Mouse (Mus musculus) granulocyte monocyte progenitor cell, adult 5-6 weeks (primary cell): Measurements from ENCODE around the gene Vps39. TPM values are rescaled to one million over a fixed set of nuclear protein-coding genes. Genes with fewer than 3 reads are reported as not detected.

Experiments used
- ATAC-seq: replicated peaks from 2 replicates; pipeline ENCODE4 v1.8.0; 2016; ENCODE audit warnings: mild to moderate bottlenecking, moderate TSS enrichment, inconsistent platforms; ENCODE audit not compliant: poor library complexity, severe bottlenecking
- total RNA-seq, 2 experiments: library from RNA; stranded (forward) in 1 of 2; stranded (reverse) in 1 of 2; fragments of 200-712, 200-1000 nt in 1 of 2; fragments of >200 nt in 1 of 2; fragmentation: Nextera tagmentation in 1 of 2; gene quantifications; 2 replicates each; pipeline ENCODE4 v1.2.3; 2014 to 2017

The Vps39 gene
- total RNA-seq, 2 experiments from 2014 or later: 30.1 to 39.2 TPM

DNA sequence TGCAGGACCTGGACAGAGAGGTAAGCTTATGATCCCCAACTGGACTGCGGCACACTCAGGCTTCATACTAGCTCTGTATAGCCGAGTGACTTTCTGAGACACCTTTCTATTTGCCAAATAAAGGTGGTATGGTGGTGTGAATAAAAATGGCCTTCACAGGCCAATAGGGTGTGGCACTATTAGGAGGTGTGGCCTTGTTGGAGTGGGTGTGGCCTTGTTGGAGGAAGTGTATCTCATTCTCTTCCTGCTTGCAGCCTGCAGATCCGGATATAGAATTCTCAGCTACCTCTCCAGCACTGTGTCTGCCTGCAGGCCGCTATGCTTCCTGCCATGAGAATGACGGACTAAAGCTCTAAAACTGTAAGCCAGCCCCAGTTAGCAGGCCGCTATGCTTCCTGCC, 51.9 kb downstream of the Vps39 start:
- ATAC-seq: no peak

GRCm38 (mm10) chr2:120299866-120300265, 53.1 kb downstream of the Vps39 start:
- ATAC-seq: no peak

DNA sequence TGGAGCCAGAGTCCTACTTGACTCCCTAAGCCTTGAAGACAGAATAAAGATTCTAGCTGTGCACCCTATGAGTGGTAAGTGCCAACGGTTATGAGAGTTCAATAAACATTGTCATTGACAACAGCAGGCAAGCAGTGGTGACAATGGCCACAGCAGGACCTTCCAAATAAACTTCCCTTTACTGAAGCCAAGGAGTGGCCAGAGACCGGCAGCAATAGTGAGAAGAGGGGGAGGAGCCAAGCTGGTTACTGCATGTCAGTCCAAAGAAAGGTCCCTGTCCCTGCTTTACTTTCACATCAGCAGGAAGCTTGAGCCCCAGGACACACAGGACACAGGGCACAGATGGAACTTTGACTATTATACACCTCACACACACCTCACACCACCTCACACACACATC, 56.8 kb downstream of the Vps39 start:
- ATAC-seq: peak; percentile 53

DNA sequence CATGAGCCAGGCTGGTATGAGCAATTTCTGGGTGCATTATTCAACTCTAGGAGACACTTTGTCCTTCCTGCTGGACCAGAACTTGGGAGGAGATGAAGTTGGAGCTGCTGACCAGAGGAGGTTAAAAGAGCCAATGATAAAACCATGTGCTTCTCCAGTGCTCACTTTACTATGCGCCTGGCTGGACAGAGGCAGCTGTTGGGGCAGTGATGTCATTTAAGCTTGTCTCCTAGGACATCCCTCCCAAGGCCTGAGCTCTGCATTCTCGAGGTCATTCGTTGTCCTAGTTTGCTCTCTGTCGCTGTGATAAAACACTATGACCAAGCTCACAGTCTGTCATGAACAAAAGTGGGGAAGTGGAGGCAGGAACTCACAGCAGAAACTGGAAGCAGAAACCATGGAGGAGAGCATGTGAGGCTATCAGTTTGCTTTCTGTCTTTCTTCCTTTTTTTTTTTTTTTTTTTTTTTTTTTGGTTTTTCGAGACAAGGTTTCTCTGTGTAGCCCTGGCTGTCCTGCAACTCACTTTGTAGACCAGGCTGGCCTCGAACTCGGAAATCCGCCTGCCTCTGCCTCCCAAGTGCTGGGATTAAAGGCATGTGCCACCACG, 61.4 kb downstream of the Vps39 start:
- no peak for ATAC-seq

- no peak for ATAC-seq
These were observed 63.9 kb downstream of the Vps39 start, which contains the start of gene Pla2g4d for GRCm38 (mm10) chr2:120288995-120289394. TSS of gene Pla2g4d (minus strand) at chr2:120289197.

DNA sequence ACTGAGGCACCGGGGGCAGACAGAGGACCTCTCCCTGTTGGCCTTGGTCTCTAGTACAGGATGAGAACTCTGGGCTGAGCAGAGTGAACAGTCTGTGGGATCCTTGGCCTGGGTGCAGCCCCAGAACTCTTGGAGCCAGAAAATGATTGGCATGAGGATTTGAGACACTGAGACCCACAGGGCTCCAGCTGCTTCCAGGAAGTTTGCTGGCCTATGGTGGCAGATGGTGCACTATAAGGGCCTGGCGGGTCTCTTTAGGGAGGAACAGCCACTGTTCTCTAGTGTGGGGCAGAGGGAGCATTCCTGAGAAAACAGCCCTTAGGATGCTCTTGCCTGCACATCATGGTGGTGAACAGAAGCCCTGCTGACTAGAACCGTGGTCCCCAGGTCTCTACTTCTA, 64.5 kb downstream of the Vps39 start:
- no peak for ATAC-seq

DNA sequence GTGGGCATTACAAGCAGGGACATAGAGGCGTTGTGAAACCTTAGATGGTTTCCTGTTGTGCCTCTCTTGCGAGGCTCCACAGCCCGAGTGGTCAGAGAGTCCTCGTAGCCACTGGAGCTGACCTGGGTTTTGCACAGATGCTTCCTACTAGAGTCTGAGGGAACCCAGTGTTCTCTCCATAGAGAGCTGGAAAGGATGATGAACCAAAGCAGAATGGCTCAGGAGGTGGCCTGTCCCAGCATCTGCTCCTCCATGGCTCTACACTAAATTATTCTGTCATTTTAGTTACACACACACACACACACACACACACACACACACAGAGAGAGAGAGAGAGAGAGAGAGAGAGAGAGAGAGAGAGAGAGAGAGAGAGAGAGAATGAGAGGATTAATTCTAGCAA, 67.3 kb downstream of the Vps39 start:
- 0 out of 2 replicates have a peak, but pooled peaks have one; percentile 9 for ATAC-seq

DNA sequence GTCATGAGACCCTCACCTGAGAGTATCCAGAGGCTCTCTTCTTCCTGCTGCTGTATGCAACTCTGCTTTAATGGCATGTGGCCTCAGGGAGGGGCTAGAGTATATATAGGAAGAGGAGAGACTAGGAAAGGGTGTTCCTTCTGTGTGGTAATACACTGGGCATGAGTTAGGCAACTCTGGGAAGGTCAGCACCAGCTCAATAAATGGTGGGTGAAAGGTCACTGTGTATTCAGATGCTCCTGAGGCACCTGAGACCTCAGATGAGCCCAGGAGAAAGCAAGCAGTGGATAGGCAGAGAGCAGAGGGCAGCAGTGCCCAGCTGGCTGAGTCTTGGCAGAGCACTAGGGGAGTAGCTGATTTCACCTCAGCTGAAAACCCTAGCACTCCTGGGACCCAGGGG, 68.2 kb downstream of the Vps39 start:
- no peak for ATAC-seq

- ATAC-seq: no peak
These were observed 68.8 kb downstream of the Vps39 start for GRCm38 (mm10) chr2:120284094-120284493.

GRCm38 (mm10) chr2:120283550-120283949, 69.4 kb downstream of the Vps39 start:
- ATAC-seq: no peak

GRCm38 (mm10) chr2:120281221-120281620, 71.7 kb downstream of the Vps39 start:
- no peak for ATAC-seq

DNA sequence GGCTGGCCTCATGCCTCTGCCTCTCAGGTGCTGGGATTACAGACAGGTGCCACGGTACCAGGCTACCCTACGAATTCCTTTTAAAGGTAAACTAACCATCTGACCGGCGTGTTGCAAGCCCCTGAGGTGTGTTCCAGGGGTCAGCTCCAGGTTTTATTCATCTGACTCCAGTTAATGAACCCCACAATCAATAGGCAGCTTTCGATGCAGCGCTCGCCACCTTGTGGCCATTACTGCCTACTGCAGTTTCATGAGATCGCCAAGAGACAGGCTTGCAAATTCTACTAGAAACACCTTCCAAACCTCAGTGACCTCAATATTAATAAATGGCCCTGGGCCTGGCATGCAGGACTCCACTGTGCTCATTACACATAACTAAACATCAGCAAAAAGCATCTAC, 73.0 kb downstream of the Vps39 start:
- peak; percentile 61; the same call in 1 of the 2 replicates for ATAC-seq

GRCm38 (mm10) chr2:120276951-120277350, 76.0 kb downstream of the Vps39 start:
- no peak for ATAC-seq

DNA sequence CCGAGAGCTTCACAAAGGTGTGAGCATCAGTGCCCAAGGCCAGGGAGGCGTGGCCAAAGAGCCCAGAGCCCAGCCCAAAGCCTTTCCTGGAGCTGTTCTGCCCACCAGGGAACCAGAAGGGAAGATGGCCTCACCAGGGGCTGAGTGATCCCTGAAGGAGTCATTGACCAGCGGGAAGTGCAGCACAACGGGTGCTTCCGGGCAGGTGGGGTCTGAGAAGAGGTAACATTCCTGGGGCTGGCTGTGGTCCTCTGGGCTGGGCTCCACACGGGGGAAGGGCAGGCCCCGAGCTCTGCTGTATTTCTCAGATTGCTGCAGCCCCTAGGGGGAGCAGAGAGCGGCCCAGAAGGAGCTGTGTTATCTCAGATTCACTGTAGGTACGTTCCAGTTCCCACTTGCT, 84.3 kb downstream of the Vps39 start:
- ATAC-seq: no peak

Other genes starting within 250 kb of the Vps39 start
- gene Ehd4, start 198.5 kb downstream of the Vps39 start, total RNA-seq (2014; fragmentation: Nextera tagmentation): 27.0 and 33.4 TPM in 2 replicates
- 29.4 and 30.3 TPM in 2 replicates for gene Ehd4, start 198.5 kb downstream of the Vps39 start, total RNA-seq (2017)
- not detected in 2 replicates for gene Pla2g4e, start 107.8 kb downstream of the Vps39 start, total RNA-seq (2014; fragmentation: Nextera tagmentation)
- gene Pla2g4e, start 107.8 kb downstream of the Vps39 start, total RNA-seq (2017): not detected in 2 replicates
- not detected in 2 replicates for gene Pla2g4d, start 63.9 kb downstream of the Vps39 start, total RNA-seq (2014; fragmentation: Nextera tagmentation)
- not detected in 2 replicates for gene Pla2g4d, start 63.9 kb downstream of the Vps39 start, total RNA-seq (2017)
- gene Pla2g4f, start 39.0 kb downstream of the Vps39 start, total RNA-seq (2014; fragmentation: Nextera tagmentation): not detected in 2 replicates
- not detected in 2 replicates for gene Pla2g4f, start 39.0 kb downstream of the Vps39 start, total RNA-seq (2017)
- gene Ganc, start 50.8 kb upstream of the Vps39 start, total RNA-seq (2014; fragmentation: Nextera tagmentation): 16.9 and 36.3 TPM in 2 replicates
- gene Ganc, start 50.8 kb upstream of the Vps39 start, total RNA-seq (2017): 20.1 and 33.1 TPM in 2 replicates
- 24.8 and 27.8 TPM in 2 replicates for gene Tmem87a, start 51.0 kb upstream of the Vps39 start, total RNA-seq (2014; fragmentation: Nextera tagmentation)
- 52.1 and 74.8 TPM in 2 replicates for gene Tmem87a, start 51.0 kb upstream of the Vps39 start, total RNA-seq (2017)
- 1.4 TPM in 1 of 2 replicates, not detected in the other for gene Capn3, start 102.9 kb upstream of the Vps39 start, total RNA-seq (2014; fragmentation: Nextera tagmentation)
- 1.4 and 1.6 TPM in 2 replicates for gene Capn3, start 102.9 kb upstream of the Vps39 start, total RNA-seq (2017)
- gene Zfp106, start 210.7 kb upstream of the Vps39 start, total RNA-seq (2014; fragmentation: Nextera tagmentation): 110 and 113 TPM in 2 replicates
- gene Zfp106, start 210.7 kb upstream of the Vps39 start, total RNA-seq (2017): 139 and 142 TPM in 2 replicates
- gene Snap23, start 214.5 kb upstream of the Vps39 start, total RNA-seq (2014; fragmentation: Nextera tagmentation): 51.2 and 56.5 TPM in 2 replicates
- gene Snap23, start 214.5 kb upstream of the Vps39 start, total RNA-seq (2017): 92.1 and 119 TPM in 2 replicates